Mouse (Mus musculus) megakaryocyte, adult 5-6 weeks (primary cell): ENCODE results near the gene Bmp2k. TPM values are rescaled to one million over a fixed set of nuclear protein-coding genes. Genes with fewer than 3 reads are reported as not detected.
"Not testable (repeated sequence)": the region's sequence is repeated elsewhere in the genome, so short reads cannot be mapped to it uniquely, and the experiment has no call there.

Experiments
- ATAC-seq: 2 replicates; pipeline ENCODE4 v1.8.0; 2016; ENCODE audit warnings: mild to moderate bottlenecking, inconsistent platforms; ENCODE audit not compliant: poor library complexity, severe bottlenecking
- total RNA-seq, 2 experiments: library from RNA; stranded (forward) in 1 of 2; stranded (reverse) in 1 of 2; fragments of 153-499, 151-499 nt in 1 of 2; fragments of 221-1000, 200-1000 nt in 1 of 2; gene quantifications; 2 replicates each; pipeline versions ENCODE4 v1.2.3 to v1.2.4; 2015 to 2017

The Bmp2k gene
- total RNA-seq, 2 experiments from 2014 or later = 33.7 to 74.8 TPM

DNA sequence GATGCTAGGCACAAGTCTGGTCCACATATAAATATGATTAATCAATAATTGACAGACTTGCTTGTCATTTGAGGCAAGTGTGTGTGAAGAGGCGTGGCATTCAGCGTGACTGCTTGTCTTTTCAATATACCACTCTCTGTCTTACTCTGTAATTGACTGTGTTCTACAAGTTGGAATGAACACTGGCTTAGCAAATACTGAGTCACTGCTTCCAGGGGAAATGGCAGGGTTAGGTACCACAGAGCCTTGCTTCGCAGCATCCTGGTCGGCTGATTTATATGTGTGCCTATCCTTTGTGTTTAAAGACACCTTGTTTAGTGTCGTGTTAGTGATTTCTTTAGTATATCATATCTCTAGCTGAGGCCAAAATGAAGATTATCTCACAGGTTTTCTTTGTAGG, 3.0 kb downstream of the Bmp2k start:
- no peak for ATAC-seq

DNA sequence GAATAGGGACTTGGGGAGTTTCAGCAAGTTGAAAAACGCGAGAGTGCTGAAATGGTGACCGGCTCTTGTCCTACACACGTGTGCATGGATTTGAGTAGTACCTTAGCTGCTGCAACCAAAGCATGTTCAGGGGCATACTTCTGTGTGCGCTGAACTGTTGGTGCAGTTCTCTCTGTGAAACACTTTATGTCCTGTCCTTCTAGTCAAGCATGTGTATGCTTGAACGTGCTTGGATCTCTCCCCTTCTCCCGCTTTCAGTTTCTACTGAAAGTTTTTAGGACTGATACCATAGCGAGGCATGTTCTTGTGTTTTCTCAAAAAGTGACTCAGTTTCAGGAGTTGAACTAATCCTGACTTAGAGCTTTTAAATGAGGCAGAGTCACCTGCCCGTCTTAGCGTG, 3.7 kb downstream of the Bmp2k start:
- no peak for ATAC-seq

GRCm38 (mm10) chr5:97001571-97001970, 4.1 kb downstream of the Bmp2k start:
- ATAC-seq = no peak

DNA sequence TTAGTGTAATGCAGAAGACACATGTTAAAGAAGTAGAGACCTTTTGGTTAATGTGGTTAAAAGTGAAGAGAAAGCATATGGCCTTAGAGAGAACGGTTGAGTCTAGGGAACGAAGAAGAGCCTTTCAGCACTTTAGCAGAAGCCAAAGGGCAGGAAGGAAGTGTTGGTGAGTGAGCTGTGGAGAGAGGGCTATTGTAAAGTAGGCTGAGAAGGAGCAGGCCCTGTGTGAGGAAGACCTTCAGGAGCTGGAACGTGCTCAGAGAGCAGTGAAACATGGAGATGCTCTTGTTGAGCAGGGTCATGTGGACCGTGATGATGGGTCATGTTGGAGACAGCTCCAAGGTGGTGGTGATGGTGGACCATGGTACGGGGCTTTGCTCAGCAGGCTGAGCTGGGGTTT, 4.8 kb downstream of the Bmp2k start:
- ATAC-seq = no peak

DNA sequence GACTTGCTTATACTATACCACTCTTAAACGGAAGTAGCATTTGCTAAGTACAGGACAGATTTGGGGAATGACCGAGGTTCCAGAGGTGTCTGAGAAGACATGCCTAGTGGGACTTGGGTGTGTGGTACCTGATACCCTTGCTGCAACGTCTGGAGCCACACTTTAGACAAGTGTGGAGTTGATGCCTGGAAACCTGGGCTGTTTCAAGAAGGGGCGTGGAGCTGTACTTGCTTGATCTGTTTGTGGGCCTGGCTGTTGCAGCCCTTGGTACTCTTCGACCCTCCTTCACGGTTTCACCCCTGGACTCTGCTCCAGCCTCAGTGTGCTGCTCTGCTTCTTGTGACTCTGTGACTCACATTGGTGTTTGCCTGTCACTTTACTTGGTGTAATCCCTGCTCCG, 5.4 kb downstream of the Bmp2k start:
- ATAC-seq = no peak

- no peak for ATAC-seq
Measured at GRCm38 (mm10) chr5:97004178-97005030, 6.9 kb downstream of the Bmp2k start.

DNA sequence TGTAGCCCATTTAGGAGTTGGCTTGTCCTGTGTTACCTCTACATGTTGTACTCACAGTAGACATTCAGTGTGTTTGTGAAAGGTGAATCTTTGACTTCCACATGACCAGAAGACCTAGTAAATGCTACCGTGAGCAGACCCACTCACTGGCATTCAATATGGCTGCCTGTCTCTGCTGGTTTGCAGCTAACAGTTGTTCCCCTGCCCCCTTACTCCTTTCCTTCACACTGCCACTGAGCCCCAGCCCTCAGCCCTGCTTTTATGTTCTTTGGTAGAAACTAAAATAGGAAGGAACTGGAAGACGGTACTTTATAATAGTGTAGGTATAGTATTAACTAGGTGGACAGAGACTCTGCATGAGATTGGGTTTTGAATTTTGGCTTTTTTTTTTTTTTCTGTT, 8.4 kb downstream of the Bmp2k start:
- no peak for ATAC-seq

DNA sequence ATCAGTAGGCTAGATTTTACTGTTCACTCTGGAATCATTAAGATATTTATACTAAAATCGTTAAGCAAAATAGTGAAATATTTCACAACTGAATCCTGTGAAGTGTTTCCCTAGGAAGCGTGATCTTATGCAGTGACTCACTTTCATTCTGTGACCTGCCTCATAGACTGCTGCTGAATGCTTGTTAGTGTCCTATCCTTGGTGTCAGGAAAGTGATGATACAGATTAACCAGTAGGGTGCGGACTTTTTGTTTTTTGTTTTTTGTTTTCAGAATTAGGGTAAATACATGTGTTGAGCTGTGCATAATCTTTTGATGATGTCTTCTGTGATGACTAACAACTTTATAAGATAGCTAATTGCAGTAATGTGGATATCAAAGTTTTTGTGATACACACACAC, 9.4 kb downstream of the Bmp2k start:
- ATAC-seq = no peak

DNA sequence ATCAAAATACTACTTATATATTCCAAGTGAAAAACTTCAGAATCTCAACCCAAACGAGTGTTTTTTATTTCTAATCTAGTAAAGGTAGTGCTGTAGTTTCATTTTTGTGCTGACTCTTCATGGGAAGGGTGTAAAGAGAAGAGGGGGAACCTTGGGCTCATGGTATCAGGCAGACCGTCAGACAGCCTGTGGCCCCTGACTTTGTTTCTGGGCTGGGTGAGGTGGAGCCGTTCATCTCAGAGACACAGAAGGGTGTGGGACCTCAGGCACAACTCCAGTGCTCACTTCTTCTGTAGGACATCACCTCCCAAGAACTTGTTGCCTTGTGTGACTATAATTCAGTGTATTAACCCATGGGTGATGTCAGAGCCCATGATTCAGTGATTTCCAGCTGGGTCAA, 10.0 kb downstream of the Bmp2k start:
- 0 out of 2 replicates have a peak, but pooled peaks have one; percentile 26 for ATAC-seq

GRCm38 (mm10) chr5:97009140-97009539, 11.7 kb downstream of the Bmp2k start:
- ATAC-seq = peak; percentile 58; the same call in 1 of the 2 replicates

- no peak for ATAC-seq
Measured at GRCm38 (mm10) chr5:97009601-97010335, 12.3 kb downstream of the Bmp2k start.

GRCm38 (mm10) chr5:97015781-97016508, 18.5 kb downstream of the Bmp2k start:
- ATAC-seq = no peak

DNA sequence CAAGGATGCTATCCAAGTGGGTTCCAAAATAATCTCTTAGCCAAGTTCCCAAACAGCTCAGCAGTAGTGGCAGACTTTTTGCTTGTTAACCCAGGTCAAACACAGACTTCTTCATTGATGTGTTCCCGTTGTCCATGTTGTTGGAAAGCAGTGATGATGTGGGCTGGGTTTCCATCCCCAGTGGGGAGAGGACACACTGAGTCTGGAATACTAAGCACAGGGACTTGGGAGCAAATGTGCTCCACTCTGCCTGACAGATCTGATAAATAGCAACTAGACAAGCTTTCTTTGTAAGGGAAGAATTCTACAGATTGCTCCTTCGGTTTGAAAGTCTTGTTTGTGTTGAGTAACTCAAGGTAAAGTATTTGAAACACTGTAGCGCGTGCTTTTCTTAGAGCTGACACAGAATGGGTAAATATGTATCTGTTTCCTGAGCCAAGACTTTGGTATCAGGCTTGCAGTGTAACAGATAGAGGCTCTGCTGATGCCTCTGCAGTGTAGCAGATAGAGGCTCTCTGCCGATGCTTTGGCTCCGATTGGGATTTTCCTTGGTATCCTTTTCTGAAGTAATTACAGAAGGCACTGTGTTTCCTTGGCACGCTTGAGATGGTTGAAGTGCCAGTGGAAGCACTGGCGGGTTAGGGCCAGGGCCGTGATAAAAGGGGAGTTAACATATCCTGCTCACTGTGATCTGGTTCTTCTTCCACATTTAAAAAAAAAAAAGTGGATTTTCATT, 19.5 kb downstream of the Bmp2k start:
- no peak for ATAC-seq

- no peak for ATAC-seq
Measured at GRCm38 (mm10) chr5:97022305-97023278, 25.1 kb downstream of the Bmp2k start.

GRCm38 (mm10) chr5:97024834-97025233, 27.3 kb downstream of the Bmp2k start:
- ATAC-seq = no peak

GRCm38 (mm10) chr5:97025650-97026049, 28.2 kb downstream of the Bmp2k start:
- ATAC-seq = no peak

DNA sequence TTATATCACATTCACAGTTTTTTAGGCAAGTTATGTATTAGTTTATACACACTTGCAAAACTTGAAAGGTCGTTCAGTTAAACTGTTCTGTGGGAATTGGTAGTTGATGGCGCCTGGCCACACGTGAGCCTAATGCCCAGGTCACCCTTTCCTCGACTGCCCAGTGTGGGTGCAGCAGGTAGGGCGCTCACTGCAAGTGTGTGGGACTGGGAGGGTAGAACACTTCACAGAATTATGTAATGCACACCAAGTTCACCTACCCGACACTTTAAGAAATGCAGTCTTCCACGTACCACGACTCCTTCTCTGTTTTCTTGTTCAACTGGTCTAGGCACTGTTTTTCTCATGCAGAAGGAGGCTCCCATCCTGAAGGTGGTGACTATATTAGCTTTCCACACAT, 30.5 kb downstream of the Bmp2k start:
- ATAC-seq = no peak

DNA sequence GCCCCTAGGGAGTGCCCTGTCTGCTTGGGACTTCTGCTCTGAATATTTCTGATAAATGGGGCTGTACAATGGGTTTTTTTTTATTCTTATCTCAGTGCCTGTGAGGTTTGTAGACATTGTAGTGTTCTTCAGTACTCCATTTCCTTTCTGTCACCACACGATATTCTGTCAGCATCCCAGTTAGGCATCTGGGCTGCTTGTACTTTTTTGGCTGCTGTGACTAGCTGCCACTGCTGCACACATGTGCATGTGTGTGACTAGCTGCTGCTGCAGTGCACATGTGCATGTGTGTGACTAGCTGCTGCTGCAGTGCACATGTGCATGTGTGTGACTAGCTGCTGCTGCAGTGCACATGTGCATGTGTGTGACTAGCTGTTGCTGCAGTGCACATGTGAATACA, 31.4 kb downstream of the Bmp2k start:
- ATAC-seq = not testable (repeated sequence)

DNA sequence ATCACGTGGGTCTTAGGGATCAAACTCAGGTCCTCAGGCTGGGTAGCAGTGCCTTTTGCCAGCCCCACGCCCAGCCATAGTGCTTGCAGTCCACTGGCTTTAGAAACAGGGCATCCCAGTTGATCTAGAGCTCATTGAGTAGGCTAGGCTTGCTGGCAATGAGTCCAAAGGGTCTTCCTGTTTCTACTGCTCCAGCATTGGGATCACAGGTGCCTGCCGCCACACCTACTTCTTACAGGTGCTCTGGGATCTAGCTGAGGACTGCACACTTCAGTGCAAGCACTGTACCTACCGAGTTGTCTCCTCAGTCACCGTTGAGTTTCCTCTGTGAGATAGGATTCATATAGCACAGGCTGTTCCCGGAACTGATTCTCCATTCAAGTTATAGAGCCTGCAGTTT, 34.3 kb downstream of the Bmp2k start:
- no peak for ATAC-seq

DNA sequence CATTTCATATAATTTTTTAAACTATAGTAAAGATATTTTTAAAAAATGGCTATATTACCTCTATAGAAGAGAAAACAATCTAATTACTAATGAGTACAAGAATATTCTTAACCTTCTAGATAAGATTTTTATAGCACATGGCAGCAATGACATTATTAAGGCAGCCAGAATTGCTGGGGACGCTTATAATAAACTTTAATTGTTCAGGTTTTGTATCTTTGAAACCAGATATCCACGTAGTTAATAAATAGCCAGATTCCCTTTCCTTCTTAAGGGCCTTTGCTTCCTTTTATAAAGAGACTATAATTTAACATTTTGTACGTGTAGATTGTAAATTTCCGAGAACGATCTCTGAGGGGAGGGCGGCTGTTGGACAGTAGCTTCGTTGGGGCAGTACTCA, 47.8 kb downstream of the Bmp2k start:
- ATAC-seq = no peak
